Comparison of ENCODE assay signal across 9 mouse cellular contexts in genomic region chr5:65491767-65492715, GRCm38 (mm10). TPM values are rescaled to one million over a fixed set of nuclear protein-coding genes. Genes with fewer than 3 reads are reported as not detected.
DNase-seq lines count a peak whose midpoint lies in the region; ATAC-seq and TF ChIP-seq lines count a peak whose summit lies in the region.
"Had no signal": no experiment of that assay in that cellular context is flagged by ENCODE, and none has a peak within 500 bp of the region (broad histone marks: within the 10 kb centered on the region; RNA-seq: fewer than 3 reads in every experiment).

No protein-coding gene starts in this region.

- H3K9me3 ChIP-seq in ES-Bruce4 (replicated peaks; ENCODE audit: control insufficient read depth, insufficient read depth, low read length, poor library complexity, severe bottlenecking), result no peaks in the 10 kb centered on the region
- no peaks in the 10 kb centered on the region for H3K9me3 ChIP-seq in forebrain, embryonic 16.5 days (ENCODE audit: control insufficient read depth, low read length)
- no peaks in the 10 kb centered on the region for H3K9me3 ChIP-seq in lung, embryonic 16.5 days (ENCODE audit: control insufficient read depth, low read length)

- no peaks in the 10 kb centered on the region for H3K27me3 ChIP-seq in ES-Bruce4 (ENCODE audit: control insufficient read depth, insufficient read depth, low read length, poor library complexity, severe bottlenecking)
- no peaks in the 10 kb centered on the region for H3K27me3 ChIP-seq in forebrain, embryonic 16.5 days (replicated peaks; ENCODE audit: control insufficient read depth, insufficient read depth, low read length)
- no peaks in the 10 kb centered on the region for H3K27me3 ChIP-seq in lung, embryonic 16.5 days (ENCODE audit: control insufficient read depth, insufficient read depth, low read depth, low read length)
- no peaks in the 10 kb centered on the region for H3K27me3 ChIP-seq in thymus, adult 2 months (ENCODE audit: control insufficient read depth, insufficient read depth, low read length)

- no peak overlapping the region for H3K27ac ChIP-seq in ES-Bruce4 (ENCODE audit: insufficient read depth, low read length)
- H3K27ac ChIP-seq in forebrain, embryonic 16.5 days (ENCODE audit: low read length), result peak overlapping the region; percentile 90
- peak overlapping the region; percentile 96 for H3K27ac ChIP-seq in lung, embryonic 16.5 days (ENCODE audit: low read length)
- peak overlapping the region; percentile 68 for H3K27ac ChIP-seq in thymus, adult 2 months (ENCODE audit: control insufficient read depth, insufficient read depth, low read length)

- TF ChIP-seq CTCF in ES-Bruce4 (IDR thresholded peaks at IDR 0.05; ENCODE audit: low read depth, low read length), result no peak
- peak; percentile 15; the same call in 1 of the 2 replicates for TF ChIP-seq CTCF in thymus, adult 2 months (IDR thresholded peaks at IDR 0.05; ENCODE audit: borderline replicate concordance, control insufficient read depth, extremely low read depth, insufficient read depth, low read length, poor library complexity)

- no peak for TF ChIP-seq EP300 in ES-Bruce4 (IDR thresholded peaks at IDR 0.05; ENCODE audit: insufficient read depth, low read depth, low read length)

- H3K4me1 ChIP-seq in ES-Bruce4 (ENCODE audit: control insufficient read depth, insufficient read depth, low read length), result no peaks in the 10 kb centered on the region
- H3K4me1 ChIP-seq in forebrain, embryonic 16.5 days (replicated peaks; ENCODE audit: control insufficient read depth, insufficient read depth, low read length), result peaks cover 20% of the 10 kb centered on the region
- H3K4me1 ChIP-seq in lung, embryonic 16.5 days (replicated peaks; ENCODE audit: control insufficient read depth, insufficient read depth, low read length), result peaks cover 14% of the 10 kb centered on the region
- H3K4me1 ChIP-seq in thymus, adult 2 months (replicated peaks; ENCODE audit: control insufficient read depth, insufficient read depth, low read length), result peaks cover 11% of the 10 kb centered on the region

- DNase-seq in cerebellum, adult 11 months, result peak; percentile 63
- peak; percentile 81 for DNase-seq in heart, postnatal 4 days
- DNase-seq in layer of hippocampus, adult 9-10 months (ENCODE audit: low spot score), result peak; percentile 33
- peak; percentile 47 for DNase-seq in ovary, adult 18-20 months (ENCODE audit: low spot score)
- DNase-seq in thymus, adult 2 months, result peak; percentile 77

- H3K4me2 ChIP-seq in forebrain, embryonic 16.5 days (ENCODE audit: low read length), result peak overlapping the region; percentile 78
- peak overlapping the region; percentile 87 for H3K4me2 ChIP-seq in lung, embryonic 16.5 days (ENCODE audit: low read depth, low read length)

- H3K4me3 ChIP-seq in ES-Bruce4 (ENCODE audit: low read depth, low read length), result peak overlapping the region; percentile 72
- peak overlapping the region; percentile 82 for H3K4me3 ChIP-seq in forebrain, embryonic 16.5 days (replicated peaks; ENCODE audit: low read length)
- H3K4me3 ChIP-seq in lung, embryonic 16.5 days (ENCODE audit: low read length), result peak overlapping the region; percentile 93
- H3K4me3 ChIP-seq in thymus, adult 2 months (ENCODE audit: control insufficient read depth, insufficient read depth, low read length), result peak overlapping the region; percentile 83

- TF ChIP-seq POLR2A in ES-Bruce4 (IDR thresholded peaks at IDR 0.05; ENCODE audit: insufficient read depth, low read length), result no peak
- TF ChIP-seq POLR2A in thymus, adult 2 months (IDR thresholded peaks at IDR 0.05; ENCODE audit: control insufficient read depth, extremely low read depth, insufficient read depth, low read length, poor library complexity), result no peak

- ATAC-seq in forebrain, embryonic 16.5 days, result peak; percentile 82
- peak; percentile 88 for ATAC-seq in lung, embryonic 16.5 days (ENCODE audit: low read depth)

- WGBS in forebrain, embryonic 16.5 days, result under 1% methylated on average over 40 of the region's 57 CpGs
- under 1% methylated on average over 55 of the region's 57 CpGs for WGBS in lung, embryonic 16.5 days
- WGBS in thymus, adult 2 months, result 1% methylated on average over 57 of the region's 57 CpGs

- H3K9ac ChIP-seq in ES-Bruce4 (ENCODE audit: low read depth, poor library complexity, severe bottlenecking), result peak overlapping the region; percentile 78
- H3K9ac ChIP-seq in forebrain, embryonic 16.5 days (replicated peaks; ENCODE audit: low read depth, low read length), result peak overlapping the region; percentile 93
- peak overlapping the region; percentile 92 for H3K9ac ChIP-seq in lung, embryonic 16.5 days (ENCODE audit: low read length)

- no peaks in the 10 kb centered on the region for H3K36me3 ChIP-seq in ES-Bruce4 (ENCODE audit: control insufficient read depth, insufficient read depth, low read length, poor library complexity, severe bottlenecking)
- H3K36me3 ChIP-seq in forebrain, embryonic 16.5 days (ENCODE audit: control insufficient read depth, insufficient read depth), result no peaks in the 10 kb centered on the region
- H3K36me3 ChIP-seq in lung, embryonic 16.5 days (ENCODE audit: control insufficient read depth, insufficient read depth, low read length), result no peaks in the 10 kb centered on the region
- no peaks in the 10 kb centered on the region for H3K36me3 ChIP-seq in thymus, adult 2 months (ENCODE audit: control insufficient read depth, insufficient read depth, low read length)

RNA-seq across cellular contexts. Expression of gene Gm43552, which starts 0.6 kb away (rescaled TPM):
- not detected in 2 replicates for polyA plus RNA-seq in ES-Bruce4 (2011; ENCODE audit: insufficient read depth, insufficient read length, low read depth, missing spikeins)
- not detected in 2 replicates for polyA plus RNA-seq in forebrain, embryonic 16.5 days (2015; fragmentation: Nextera tagmentation; extraction: Ambion mirVana)
- total RNA-seq in heart, postnatal 4 days (2021), result 1 to 10 TPM in 1 of 2 experiments, not detected in 1; 3.5 TPM
- not detected in 2 replicates for polyA plus RNA-seq in lung, embryonic 16.5 days (2015; fragmentation: Nextera tagmentation; extraction: Ambion mirVana)
- not detected in 2 replicates for polyA plus RNA-seq in thymus, adult 2 months (2012; rRNA removed)
- polyA plus RNA-seq: gonadal fat pad, adult 2 months had no signal

RNA-seq across cellular contexts. Expression of gene Smim14, which starts 44.9 kb away (rescaled TPM):
- polyA plus RNA-seq in ES-Bruce4 (2011; ENCODE audit: insufficient read depth, insufficient read length, low read depth, missing spikeins), result 47.3 and 53.2 TPM in 2 replicates
- 174 and 198 TPM in 2 replicates for polyA plus RNA-seq in forebrain, embryonic 16.5 days (2015; fragmentation: Nextera tagmentation; extraction: Ambion mirVana)
- 10 to 100 TPM; 89.6 to 89.9 TPM for total RNA-seq in heart, postnatal 4 days (2021)
- 104 and 121 TPM in 2 replicates for polyA plus RNA-seq in lung, embryonic 16.5 days (2015; fragmentation: Nextera tagmentation; extraction: Ambion mirVana)
- 101 and 110 TPM in 2 replicates for polyA plus RNA-seq in thymus, adult 2 months (2012; rRNA removed)

RNA-seq across cellular contexts. Expression of gene Ube2k, which starts 45.0 kb away (rescaled TPM):
- polyA plus RNA-seq in ES-Bruce4 (2011; ENCODE audit: insufficient read depth, insufficient read length, low read depth, missing spikeins), result 282 and 285 TPM in 2 replicates
- 188 and 191 TPM in 2 replicates for polyA plus RNA-seq in forebrain, embryonic 16.5 days (2015; fragmentation: Nextera tagmentation; extraction: Ambion mirVana)
- total RNA-seq in heart, postnatal 4 days (2021), result 10 to 100 TPM; 84.6 to 87.0 TPM
- polyA plus RNA-seq in lung, embryonic 16.5 days (2015; fragmentation: Nextera tagmentation; extraction: Ambion mirVana), result 133 and 146 TPM in 2 replicates
- polyA plus RNA-seq in thymus, adult 2 months (2012; rRNA removed), result 19.6 and 21.7 TPM in 2 replicates

RNA-seq across cellular contexts. Expression of gene Ugdh, which starts 56.3 kb away (rescaled TPM):
- 31.4 and 33.7 TPM in 2 replicates for polyA plus RNA-seq in ES-Bruce4 (2011; ENCODE audit: insufficient read depth, insufficient read length, low read depth, missing spikeins)
- polyA plus RNA-seq in forebrain, embryonic 16.5 days (2015; fragmentation: Nextera tagmentation; extraction: Ambion mirVana), result 55.0 and 63.4 TPM in 2 replicates
- 10 to 100 TPM; 41.4 to 45.2 TPM for total RNA-seq in heart, postnatal 4 days (2021)
- polyA plus RNA-seq in lung, embryonic 16.5 days (2015; fragmentation: Nextera tagmentation; extraction: Ambion mirVana), result 139 and 148 TPM in 2 replicates
- 10.1 and 10.7 TPM in 2 replicates for polyA plus RNA-seq in thymus, adult 2 months (2012; rRNA removed)
